Mouse (Mus musculus): ENCODE data around the gene Taar1. TPM values are rescaled to one million over a fixed set of nuclear protein-coding genes. Genes with fewer than 3 reads are reported as not detected.

Taar1 gene
- polyA plus RNA-seq, 1 experiment from 2014 or later: not detected

GRCm38 (mm10) chr10:23938312-23938711 lies 18.2 kb downstream of the Taar1 start, which contains the start of gene Taar2:
TSS of gene Taar2 (plus strand) at chr10:23938572.
- Histone ChIP-seq H3K9ac (replicated peaks) (0 out of 2 replicates have a peak within 1 kb of the TSS, but pooled peaks have one; percentile 6), H3K27me3 (replicated peaks) (no peaks in the 10 kb centered on the region), H3K4me2 (peak within 1 kb of the TSS; percentile 52), H3K27ac (replicated peaks) (no peak within 1 kb of the TSS), H3K4me1 (no peaks in the 10 kb centered on the region), H3K9me3 (replicated peaks) (no peaks in the 10 kb centered on the region), H3K4me3 (replicated peaks) (peak within 1 kb of the TSS; percentile 22; the same call in 1 of the 2 replicates), H3K36me3 (no peaks in the 10 kb centered on the region)
- 18% methylated on average over 6 of the region's 6 CpGs for WGBS
- peak; percentile 60 for ATAC-seq (ENCODE audit: low FRiP score)

DNA sequence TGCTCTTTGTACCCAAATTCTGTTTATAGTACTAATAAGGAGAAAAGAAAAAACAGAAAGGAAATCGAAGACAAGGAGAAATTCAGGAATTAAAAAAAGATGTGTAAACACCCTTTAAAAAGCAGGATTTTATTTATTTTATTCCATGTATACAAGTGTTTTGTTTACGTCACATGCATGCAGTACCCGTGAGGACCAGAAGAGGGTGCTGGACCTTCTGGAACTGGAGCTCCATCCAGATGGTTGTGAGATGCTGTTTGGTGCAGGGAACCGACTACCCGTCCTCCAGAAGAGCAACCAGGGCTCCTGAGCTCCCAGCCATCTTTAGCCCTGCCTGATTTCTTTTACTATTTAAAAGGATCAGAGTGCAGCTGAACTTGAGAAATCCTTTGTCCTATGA lies 22.3 kb downstream of the Taar1 start:
- WGBS: 81% methylated on average over 5 of the region's 5 CpGs
- no peaks in the 10 kb centered on the region for H3K36me3 ChIP-seq
- H3K4me1 ChIP-seq: no peaks in the 10 kb centered on the region
- H3K4me3 ChIP-seq (replicated peaks): no peak overlapping the region
- H3K27me3 ChIP-seq (replicated peaks): no peaks in the 10 kb centered on the region
- H3K9ac ChIP-seq (replicated peaks): no peak overlapping the region
- no peak overlapping the region for H3K27ac ChIP-seq (replicated peaks)
- H3K4me2 ChIP-seq: no peak overlapping the region
- no peaks in the 10 kb centered on the region for H3K9me3 ChIP-seq (replicated peaks)
- no peak for ATAC-seq (ENCODE audit: low FRiP score)

GRCm38 (mm10) chr10:23948026-23948425 lies 27.9 kb downstream of the Taar1 start:
- 76% methylated on average over 7 of the region's 7 CpGs for WGBS
- no peaks in the 10 kb centered on the region for H3K36me3 ChIP-seq
- ATAC-seq (ENCODE audit: low FRiP score): no peak
- no peak overlapping the region for H3K4me3 ChIP-seq (replicated peaks)
- H3K9me3 ChIP-seq (replicated peaks): no peaks in the 10 kb centered on the region
- no peak overlapping the region for H3K27ac ChIP-seq (replicated peaks)
- no peak overlapping the region for H3K4me2 ChIP-seq
- H3K27me3 ChIP-seq (replicated peaks): no peaks in the 10 kb centered on the region
- no peaks in the 10 kb centered on the region for H3K4me1 ChIP-seq
- no peak overlapping the region for H3K9ac ChIP-seq (replicated peaks)

DNA sequence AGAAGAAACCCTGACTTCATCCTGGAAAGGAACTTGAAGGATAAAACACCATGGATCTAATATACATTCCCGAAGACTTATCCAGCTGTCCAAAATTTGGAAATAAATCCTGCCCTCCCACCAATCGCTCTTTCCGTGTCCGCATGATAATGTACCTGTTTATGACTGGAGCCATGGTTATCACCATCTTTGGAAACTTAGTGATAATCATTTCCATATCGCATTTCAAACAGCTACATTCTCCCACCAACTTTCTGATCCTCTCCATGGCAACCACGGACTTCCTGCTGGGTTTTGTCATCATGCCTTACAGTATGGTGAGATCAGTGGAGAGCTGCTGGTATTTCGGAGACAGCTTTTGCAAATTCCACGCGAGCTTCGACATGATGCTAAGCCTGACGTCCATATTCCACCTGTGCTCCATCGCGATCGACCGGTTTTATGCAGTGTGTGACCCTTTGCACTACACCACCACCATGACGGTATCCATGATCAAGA lies 29.4 kb downstream of the Taar1 start, which contains the start of gene Taar3:
TSS of gene Taar3 (plus strand) at position 51 of the 498 bp plus-strand sequence.
- Histone ChIP-seq H3K27ac (replicated peaks) (no peak within 1 kb of the TSS), H3K4me2 (no peak within 1 kb of the TSS), H3K9ac (replicated peaks) (no peak within 1 kb of the TSS), H3K27me3 (replicated peaks) (no peaks in the 10 kb centered on the region), H3K4me1 (no peaks in the 10 kb centered on the region), H3K9me3 (replicated peaks) (no peaks in the 10 kb centered on the region), H3K4me3 (replicated peaks) (no peak within 1 kb of the TSS), H3K36me3 (no peaks in the 10 kb centered on the region)
- 86% methylated on average over 16 of the region's 16 CpGs for WGBS
- ATAC-seq (ENCODE audit: low FRiP score): no peak

- Histone ChIP-seq H3K36me3 (no peaks in the 10 kb centered on the region), H3K4me2 (no peak overlapping the region), H3K27me3 (replicated peaks) (no peaks in the 10 kb centered on the region), H3K4me3 (replicated peaks) (no peak overlapping the region), H3K9me3 (replicated peaks) (no peaks in the 10 kb centered on the region), H3K4me1 (no peaks in the 10 kb centered on the region), H3K9ac (replicated peaks) (no peak overlapping the region), H3K27ac (replicated peaks) (no peak overlapping the region)
- ATAC-seq (ENCODE audit: low FRiP score): no peak
- 85% methylated on average over 6 of the region's 6 CpGs for WGBS
Measured at GRCm38 (mm10) chr10:23951714-23952113, 31.6 kb downstream of the Taar1 start.

DNA sequence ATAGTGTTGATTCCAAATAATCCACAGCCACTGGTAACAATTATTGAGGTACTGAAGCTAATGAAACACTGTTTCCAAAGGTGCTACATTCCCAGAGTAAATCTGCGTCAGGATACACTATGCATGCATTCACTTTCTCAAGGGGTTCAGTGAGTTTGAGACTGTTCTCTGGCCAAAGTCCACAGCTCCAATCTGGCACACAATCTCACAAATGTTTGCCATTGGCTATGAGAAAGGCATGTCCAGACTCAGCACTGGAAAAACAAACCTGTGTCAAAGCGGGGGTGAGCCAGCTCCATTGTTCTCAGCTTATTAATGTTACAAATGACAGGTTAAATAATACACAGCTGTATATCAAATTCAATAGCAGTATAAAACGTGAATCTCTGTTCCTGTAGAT lies 38.9 kb downstream of the Taar1 start:
- no peaks in the 10 kb centered on the region for H3K9me3 ChIP-seq (replicated peaks)
- no peak overlapping the region for H3K27ac ChIP-seq (replicated peaks)
- H3K4me1 ChIP-seq: no peaks in the 10 kb centered on the region
- no peaks in the 10 kb centered on the region for H3K27me3 ChIP-seq (replicated peaks)
- WGBS: 76% methylated on average over 3 of the region's 3 CpGs
- H3K9ac ChIP-seq (replicated peaks): no peak overlapping the region
- ATAC-seq (ENCODE audit: low FRiP score): no peak
- no peaks in the 10 kb centered on the region for H3K36me3 ChIP-seq
- no peak overlapping the region for H3K4me3 ChIP-seq (replicated peaks)
- no peak overlapping the region for H3K4me2 ChIP-seq

DNA sequence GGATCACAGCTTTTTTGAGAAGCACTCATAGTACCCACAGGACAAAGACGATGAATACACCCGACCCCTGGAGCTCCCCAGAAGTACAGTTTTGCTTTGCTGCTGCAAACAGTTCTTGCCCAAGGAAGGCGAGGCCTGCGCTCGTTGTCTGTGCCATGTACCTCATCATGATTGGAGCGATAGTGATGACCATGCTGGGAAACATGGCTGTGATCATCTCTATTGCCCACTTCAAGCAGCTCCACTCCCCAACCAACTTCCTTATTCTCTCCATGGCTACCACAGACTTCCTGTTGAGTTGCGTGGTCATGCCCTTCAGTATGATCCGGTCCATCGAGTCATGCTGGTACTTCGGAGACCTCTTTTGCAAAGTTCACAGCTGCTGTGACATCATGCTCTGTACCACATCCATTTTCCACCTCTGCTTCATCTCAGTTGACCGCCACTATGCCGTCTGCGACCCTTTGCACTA lies 40.3 kb downstream of the Taar1 start, which contains the start of gene Taar4:
TSS of gene Taar4 (plus strand) at position 51 of the 472 bp plus-strand sequence.
- no peak within 1 kb of the TSS for H3K4me2 ChIP-seq
- H3K9me3 ChIP-seq (replicated peaks): no peaks in the 10 kb centered on the region
- no peak within 1 kb of the TSS for H3K27ac ChIP-seq (replicated peaks)
- WGBS: 92% methylated on average over 13 of the region's 13 CpGs
- no peak within 1 kb of the TSS for H3K4me3 ChIP-seq (replicated peaks)
- ATAC-seq (ENCODE audit: low FRiP score): no peak
- H3K27me3 ChIP-seq (replicated peaks): no peaks in the 10 kb centered on the region
- no peaks in the 10 kb centered on the region for H3K4me1 ChIP-seq
- no peak within 1 kb of the TSS for H3K9ac ChIP-seq (replicated peaks)
- H3K36me3 ChIP-seq: no peaks in the 10 kb centered on the region

- no peaks in the 10 kb centered on the region for H3K27me3 ChIP-seq (replicated peaks)
- no peaks in the 10 kb centered on the region for H3K36me3 ChIP-seq
- no peaks in the 10 kb centered on the region for H3K4me1 ChIP-seq
- WGBS: 55% methylated on average over 3 of the region's 3 CpGs
- ATAC-seq (ENCODE audit: low FRiP score): no peak
- no peak overlapping the region for H3K4me3 ChIP-seq (replicated peaks)
- no peaks in the 10 kb centered on the region for H3K9me3 ChIP-seq (replicated peaks)
- H3K4me2 ChIP-seq: no peak overlapping the region
- no peak overlapping the region for H3K9ac ChIP-seq (replicated peaks)
- no peak overlapping the region for H3K27ac ChIP-seq (replicated peaks)
Measured at GRCm38 (mm10) chr10:23963444-23963843, 43.3 kb downstream of the Taar1 start.

DNA sequence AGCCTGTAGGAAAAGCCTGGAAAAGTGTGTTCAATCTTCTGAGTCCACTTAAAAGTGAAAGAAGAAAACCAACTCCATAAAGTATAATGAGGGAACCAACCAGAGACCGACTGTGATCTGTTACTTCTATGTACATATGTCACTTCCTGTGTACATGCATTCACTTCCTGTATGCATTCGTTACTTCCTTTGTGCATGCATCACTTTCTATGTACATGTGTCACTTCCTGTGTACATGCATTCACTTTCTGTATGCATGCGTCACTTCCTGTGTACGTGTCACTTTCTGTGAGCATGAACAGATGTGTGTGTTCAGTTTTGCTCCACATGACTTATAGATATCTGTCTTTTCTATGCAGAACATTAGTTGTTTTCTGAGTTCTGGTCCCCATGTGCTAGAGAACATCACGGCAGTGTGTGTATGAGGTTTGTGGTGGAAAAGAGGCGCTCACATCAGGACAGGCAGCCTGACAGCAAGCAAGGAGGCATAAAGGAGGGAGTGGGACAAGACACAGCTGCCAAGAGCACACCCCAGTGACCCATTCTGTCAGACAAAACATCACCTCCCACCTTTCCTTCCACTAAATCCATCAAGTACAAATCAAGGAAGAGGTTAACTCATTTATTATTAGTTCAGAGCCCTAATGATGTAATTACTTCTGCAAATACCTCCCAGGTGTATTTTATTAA lies 44.9 kb downstream of the Taar1 start:
- H3K27me3 ChIP-seq (replicated peaks): no peaks in the 10 kb centered on the region
- no peak overlapping the region for H3K4me3 ChIP-seq (replicated peaks)
- H3K4me1 ChIP-seq: no peaks in the 10 kb centered on the region
- H3K27ac ChIP-seq (replicated peaks): no peak overlapping the region
- no peaks in the 10 kb centered on the region for H3K9me3 ChIP-seq (replicated peaks)
- no peak overlapping the region for H3K4me2 ChIP-seq
- no peaks in the 10 kb centered on the region for H3K36me3 ChIP-seq
- no peak overlapping the region for H3K9ac ChIP-seq (replicated peaks)
- WGBS: 92% methylated on average over 6 of the region's 6 CpGs
- no peak for ATAC-seq (ENCODE audit: low FRiP score)

GRCm38 (mm10) chr10:23970656-23971165 lies 50.6 kb downstream of the Taar1 start, which contains the start of gene Taar5:
TSS of gene Taar5 (plus strand) at chr10:23970706.
- H3K9me3 ChIP-seq (replicated peaks): no peaks in the 10 kb centered on the region
- no peaks in the 10 kb centered on the region for H3K36me3 ChIP-seq
- no peak within 1 kb of the TSS for H3K27ac ChIP-seq (replicated peaks)
- no peaks in the 10 kb centered on the region for H3K4me1 ChIP-seq
- H3K27me3 ChIP-seq (replicated peaks): no peaks in the 10 kb centered on the region
- no peak within 1 kb of the TSS for H3K4me2 ChIP-seq
- H3K4me3 ChIP-seq (replicated peaks): no peak within 1 kb of the TSS
- H3K9ac ChIP-seq (replicated peaks): no peak within 1 kb of the TSS
- WGBS: 95% methylated on average over 11 of the region's 11 CpGs
- no peak for ATAC-seq (ENCODE audit: low FRiP score)
